Mouse (Mus musculus) layer of hippocampus, adult 9-10 months (tissue): ENCODE data around the gene Rtkn2.

Source experiments
- DNase-seq: peaks from one replicate; pipeline ENCODE4 v3.0.0; 2022; ENCODE audit warnings: low spot score

Rtkn2 gene

GRCm38 (mm10) chr10:67996171-67996570 is 16.8 kb downstream of the Rtkn2 start:
- DNase-seq = peak; percentile 53

GRCm38 (mm10) chr10:67998116-67998635 is 18.8 kb downstream of the Rtkn2 start:
- DNase-seq = no peak

GRCm38 (mm10) chr10:67999170-67999569 is 19.8 kb downstream of the Rtkn2 start:
- DNase-seq = no peak

GRCm38 (mm10) chr10:68001456-68001855 is 22.1 kb downstream of the Rtkn2 start:
- DNase-seq = no peak

GRCm38 (mm10) chr10:68003651-68004422 is 24.5 kb downstream of the Rtkn2 start:
- no peak for DNase-seq

GRCm38 (mm10) chr10:68005404-68005803 is 26.0 kb downstream of the Rtkn2 start:
- DNase-seq = no peak

- no peak for DNase-seq
Observed at GRCm38 (mm10) chr10:68006491-68006890, 27.1 kb downstream of the Rtkn2 start.

GRCm38 (mm10) chr10:68007103-68007502 is 27.7 kb downstream of the Rtkn2 start:
- no peak for DNase-seq

- no peak for DNase-seq
Observed at GRCm38 (mm10) chr10:68008198-68008955, 29.0 kb downstream of the Rtkn2 start.

GRCm38 (mm10) chr10:68009301-68009700 is 29.9 kb downstream of the Rtkn2 start:
- DNase-seq = no peak

GRCm38 (mm10) chr10:68009867-68010266 is 30.5 kb downstream of the Rtkn2 start:
- no peak for DNase-seq

- no peak for DNase-seq
Observed at GRCm38 (mm10) chr10:68013137-68013536, 33.8 kb downstream of the Rtkn2 start.

GRCm38 (mm10) chr10:68020755-68021154 is 41.4 kb downstream of the Rtkn2 start:
- no peak for DNase-seq

- no peak for DNase-seq
Observed at GRCm38 (mm10) chr10:68025660-68026059, 46.3 kb downstream of the Rtkn2 start.

- DNase-seq = no peak
Observed at GRCm38 (mm10) chr10:68028327-68029080, 49.1 kb downstream of the Rtkn2 start.

GRCm38 (mm10) chr10:68029081-68029626 is 49.8 kb downstream of the Rtkn2 start:
- no peak for DNase-seq

- no peak for DNase-seq
Observed at GRCm38 (mm10) chr10:68030027-68030426, 50.7 kb downstream of the Rtkn2 start.

GRCm38 (mm10) chr10:68035707-68036367 is 56.5 kb downstream of the Rtkn2 start:
- no peak for DNase-seq

- no peak for DNase-seq
Observed at GRCm38 (mm10) chr10:68036368-68036980, 57.1 kb downstream of the Rtkn2 start.

GRCm38 (mm10) chr10:68038997-68039624 is 59.7 kb downstream of the Rtkn2 start:
- DNase-seq = no peak
